Mouse (Mus musculus): ENCODE results near the gene Cdc14a. TPM values are rescaled to one million over a fixed set of nuclear protein-coding genes. Genes with fewer than 3 reads are reported as not detected.
"Not testable (repeated sequence)": the region's sequence is repeated elsewhere in the genome, so short reads cannot be mapped to it uniquely, and the experiment has no call there.

Gene Cdc14a
- polyA plus RNA-seq, 1 experiment = 3.2 TPM

DNA sequence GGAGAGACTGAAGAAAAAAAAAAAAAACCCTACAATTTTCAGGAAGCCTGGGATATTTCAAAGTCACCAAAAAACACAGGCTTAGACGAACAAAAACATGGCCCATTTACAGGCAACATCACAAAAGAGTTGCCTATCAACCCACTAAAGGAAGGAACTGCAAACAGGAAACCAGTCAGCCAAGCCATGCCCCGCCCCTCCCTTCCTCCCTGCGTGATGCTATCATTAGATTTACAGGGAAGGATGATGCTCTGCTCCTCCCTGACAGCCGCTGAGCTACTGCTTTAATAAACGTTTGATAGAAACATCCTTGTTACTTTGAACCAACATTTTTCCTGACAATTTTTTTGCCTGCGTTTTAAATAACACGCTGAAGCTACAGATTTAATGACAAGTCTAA is 39.5 kb downstream of the Cdc14a start:
- 65% methylated on average over 7 of the region's 7 CpGs for WGBS
- no peak for DNase-seq (ENCODE audit: low read depth, low spot score)

DNA sequence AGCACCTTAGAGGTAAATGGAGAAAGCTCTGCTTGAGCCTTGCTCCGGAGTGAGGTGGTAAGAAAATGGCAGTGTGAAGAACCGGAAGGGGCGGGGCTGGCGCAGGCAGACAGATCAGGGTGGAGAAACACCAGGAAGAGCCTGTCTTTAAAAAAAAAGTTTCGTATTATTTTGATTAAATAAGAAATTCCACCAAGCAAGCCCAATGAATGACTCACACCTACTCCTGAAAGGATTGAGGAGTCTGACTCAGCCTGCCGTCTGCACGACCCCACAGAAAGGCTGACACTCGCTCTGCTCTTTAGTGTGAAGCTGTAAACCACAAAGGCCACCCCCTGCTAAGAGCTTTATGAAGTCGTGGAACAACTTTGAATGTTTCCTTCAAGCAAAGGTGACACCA is 43.5 kb downstream of the Cdc14a start:
- no peak for DNase-seq (ENCODE audit: low read depth, low spot score)
- WGBS = 44% methylated on average over 9 of the region's 9 CpGs

DNA sequence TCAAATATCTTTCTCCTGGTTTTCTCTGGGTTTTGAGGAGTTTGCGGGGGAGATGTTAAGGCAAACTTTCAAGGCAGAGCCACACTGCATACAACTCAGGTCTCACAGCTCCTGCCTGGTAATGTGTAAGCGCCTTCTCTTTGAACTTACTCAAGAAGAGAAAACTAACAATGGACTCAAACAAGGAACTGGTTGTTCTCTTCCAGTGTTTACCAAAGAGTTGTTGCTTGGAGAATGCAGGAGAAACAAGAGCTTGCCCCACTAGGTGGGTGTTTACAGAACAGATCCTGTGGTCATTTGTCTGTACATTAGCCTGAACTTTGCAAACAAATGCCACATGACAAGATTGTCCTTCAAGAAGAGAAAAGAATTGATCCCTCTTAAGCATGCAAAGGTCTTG is 48.4 kb downstream of the Cdc14a start:
- 49% methylated on average over 2 of the region's 2 CpGs for WGBS
- no peak for DNase-seq (ENCODE audit: low read depth, low spot score)

DNA sequence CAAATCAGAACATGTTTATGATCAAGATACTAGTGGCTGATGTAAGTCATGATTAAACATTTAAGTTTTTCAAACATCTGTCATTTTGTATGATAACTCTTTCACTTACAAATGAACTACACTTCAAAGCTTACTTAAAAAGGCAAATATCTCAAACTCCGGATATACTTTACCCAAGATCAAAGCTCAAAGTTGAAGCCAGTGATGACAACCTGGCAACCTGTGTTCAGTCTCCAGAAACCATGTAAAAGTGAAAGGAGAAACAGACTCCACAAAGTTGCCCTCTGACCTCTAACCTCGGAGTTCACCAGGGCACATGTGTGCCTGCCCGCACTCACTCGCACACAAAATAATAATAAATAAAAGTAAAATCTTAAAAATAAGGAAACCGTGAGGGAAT is 49.3 kb downstream of the Cdc14a start:
- WGBS = 62% methylated on average over 5 of the region's 5 CpGs
- no peak for DNase-seq (ENCODE audit: low read depth, low spot score)

GRCm38 (mm10) chr3:116373196-116373595 is 50.6 kb downstream of the Cdc14a start:
- no peak for DNase-seq (ENCODE audit: low read depth, low spot score)
- WGBS = 91% methylated on average over 6 of the region's 6 CpGs

- 40% methylated on average over 4 of the region's 4 CpGs for WGBS
- no peak for DNase-seq (ENCODE audit: low read depth, low spot score)
Observed at GRCm38 (mm10) chr3:116368868-116369437, 54.9 kb downstream of the Cdc14a start.

DNA sequence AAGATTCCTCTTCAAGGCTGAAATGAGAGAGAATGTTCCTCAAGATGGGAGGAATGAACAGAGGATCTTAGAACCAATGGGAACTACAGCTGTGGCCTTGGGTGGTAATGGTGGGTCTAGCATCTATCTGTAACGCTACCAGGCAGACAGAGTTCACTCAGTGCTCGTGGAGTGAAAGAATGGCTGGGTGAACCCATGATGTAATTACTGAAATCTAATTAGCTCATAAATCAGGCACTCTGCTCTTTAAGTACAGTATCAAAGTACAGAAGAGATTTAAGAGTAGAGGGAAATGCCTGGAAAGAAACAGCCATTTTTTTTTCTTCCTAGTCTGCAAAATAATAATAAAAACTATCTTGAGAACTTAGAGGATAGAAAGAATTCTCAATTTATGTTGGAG is 57.7 kb downstream of the Cdc14a start:
- DNase-seq (ENCODE audit: low read depth, low spot score) = no peak
- WGBS = 63% methylated on average over 2 of the region's 2 CpGs

- 50% methylated on average over 7 of the region's 7 CpGs for WGBS
- no peak for DNase-seq (ENCODE audit: low read depth, low spot score)
Observed at GRCm38 (mm10) chr3:116361906-116362305, 61.9 kb downstream of the Cdc14a start.

DNA sequence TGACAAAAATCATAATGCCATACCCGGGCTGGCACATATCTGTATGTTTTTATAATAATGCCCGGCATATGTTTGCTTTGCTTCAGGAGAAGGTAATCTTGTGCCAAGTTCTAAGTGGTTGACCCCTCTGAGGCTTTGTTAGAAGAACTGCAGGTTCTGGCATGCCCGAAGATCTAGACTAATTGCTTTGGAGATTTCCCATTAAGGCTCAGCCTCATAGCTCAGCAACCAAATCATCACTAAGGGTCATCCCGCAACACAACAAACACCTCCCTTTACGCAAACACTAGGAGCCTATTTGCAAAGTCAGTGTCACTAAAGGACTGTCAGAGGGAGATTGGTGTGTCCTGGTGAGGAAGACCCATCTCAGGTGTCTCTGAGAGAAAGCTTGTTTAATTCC is 62.7 kb downstream of the Cdc14a start:
- WGBS = 44% methylated on average over 5 of the region's 5 CpGs
- DNase-seq (ENCODE audit: low read depth, low spot score) = no peak

GRCm38 (mm10) chr3:116357866-116358265 is 66.0 kb downstream of the Cdc14a start:
- 92% methylated on average over 7 of the region's 7 CpGs for WGBS
- no peak for DNase-seq (ENCODE audit: low read depth, low spot score)

DNA sequence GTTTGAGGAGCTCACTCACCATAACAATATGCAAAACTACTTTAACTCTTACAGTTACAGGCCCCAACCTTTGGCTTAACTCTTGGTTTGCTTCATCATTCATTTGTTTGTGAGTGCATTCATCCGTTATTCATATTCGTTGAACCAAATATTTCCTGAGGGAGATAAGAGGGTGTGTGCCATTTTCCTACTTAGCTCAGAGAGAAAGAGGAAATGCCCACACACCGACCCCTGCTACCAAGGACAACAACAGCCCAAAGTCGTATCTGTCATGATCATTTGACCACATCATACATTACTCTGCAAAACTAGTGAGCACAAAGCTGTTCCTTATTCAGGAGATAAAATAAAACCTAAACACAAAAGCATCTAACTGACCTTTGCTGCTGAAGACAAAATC is 66.7 kb downstream of the Cdc14a start:
- DNase-seq (ENCODE audit: low read depth, low spot score) = no peak
- 70% methylated on average over 4 of the region's 4 CpGs for WGBS

DNA sequence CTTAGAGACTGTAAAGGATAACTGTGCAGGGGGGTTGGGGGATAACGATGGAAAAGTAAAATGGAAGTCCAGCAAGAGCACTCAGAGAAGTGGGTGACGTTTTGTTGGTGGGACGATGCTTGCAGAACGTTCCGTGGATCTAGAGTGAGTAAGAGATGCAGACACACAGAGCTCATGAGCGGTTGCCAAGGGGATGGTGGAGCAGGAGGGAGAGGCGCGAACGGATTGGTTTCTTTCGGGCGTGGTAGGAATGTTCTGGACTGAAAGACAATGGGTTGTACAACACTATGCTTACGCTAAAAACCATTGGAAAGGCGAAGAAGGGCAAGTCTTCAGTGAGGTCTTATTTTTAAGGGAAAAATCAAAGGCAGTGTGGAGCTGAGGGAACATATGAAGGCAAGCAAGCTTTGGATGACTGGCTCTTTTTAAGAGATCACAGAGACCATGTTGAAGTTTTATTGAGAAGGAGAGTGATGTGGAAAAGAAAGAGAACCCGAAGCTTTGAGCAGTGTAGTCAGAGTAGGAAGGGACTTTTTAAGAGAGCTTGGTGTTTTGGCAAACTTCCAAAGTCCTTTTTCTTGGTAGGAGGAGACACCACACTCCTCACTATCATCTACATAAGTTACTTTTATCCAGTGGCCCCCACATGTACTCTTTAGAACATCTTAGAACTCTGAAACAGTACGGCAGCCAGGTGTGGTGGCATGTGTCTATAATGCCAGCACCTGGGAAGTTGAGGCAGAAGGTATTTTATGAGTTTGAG is 68.6 kb downstream of the Cdc14a start:
- 85% methylated on average over 15 of the region's 15 CpGs for WGBS

GRCm38 (mm10) chr3:116352486-116352885 is 71.3 kb downstream of the Cdc14a start:
- DNase-seq (ENCODE audit: low read depth, low spot score) = no peak
- 67% methylated on average over 6 of the region's 6 CpGs for WGBS

More for the DNA sequence above, 68.6 kb downstream of the Cdc14a start:
- DNase-seq (ENCODE audit: low read depth, low spot score) = no peak

DNA sequence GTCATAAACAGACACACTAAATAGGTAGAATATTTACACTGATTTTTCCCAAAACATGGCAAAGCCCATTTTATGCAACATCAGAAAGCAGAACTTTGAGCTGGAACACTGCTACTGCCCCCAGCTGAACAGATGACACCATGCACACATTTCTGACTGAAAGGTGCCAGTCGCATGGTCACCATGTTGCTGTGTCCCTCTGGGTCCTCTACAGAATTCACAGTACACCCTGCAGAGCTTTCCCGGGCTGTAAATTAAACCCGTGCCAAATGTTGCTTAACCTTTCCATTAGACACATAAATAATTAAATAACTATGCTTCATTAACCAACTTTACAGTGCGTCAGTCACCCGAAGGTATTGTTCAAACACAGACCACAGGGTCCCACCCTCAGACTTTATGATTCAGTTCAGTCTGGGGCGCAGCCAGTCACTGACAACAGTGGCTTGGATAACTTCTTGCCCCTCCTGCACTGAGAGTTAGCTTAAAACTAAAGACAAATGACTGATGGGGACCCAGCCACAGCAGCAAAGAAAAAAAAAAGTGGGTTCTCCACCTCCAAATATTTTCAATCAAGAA is 73.4 kb downstream of the Cdc14a start:
- WGBS = 80% methylated on average over 6 of the region's 6 CpGs
- no peak for DNase-seq (ENCODE audit: low read depth, low spot score)

DNA sequence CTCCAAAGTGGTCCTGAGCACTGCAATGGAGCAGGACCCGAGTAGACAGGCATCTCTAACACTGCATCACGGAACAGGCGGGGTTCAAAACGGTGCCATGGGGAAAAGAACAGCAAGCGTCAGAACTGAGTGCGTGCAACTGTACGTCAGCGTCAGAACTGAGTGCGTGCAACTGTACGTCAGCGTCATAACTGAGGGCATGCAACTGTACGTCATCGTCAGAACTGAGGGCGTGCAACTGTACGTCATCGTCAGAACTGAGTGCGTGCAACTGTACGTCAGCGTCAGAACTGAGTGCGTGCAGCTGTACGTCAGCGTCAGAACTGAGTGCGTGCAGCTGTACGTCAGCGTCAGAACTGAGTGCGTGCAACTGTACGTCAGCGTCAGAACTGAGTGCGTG is 76.3 kb downstream of the Cdc14a start:
- WGBS = 97% methylated on average over 29 of the region's 29 CpGs
- not testable (repeated sequence) for DNase-seq (ENCODE audit: low read depth, low spot score)

- WGBS = 65% methylated on average over 11 of the region's 11 CpGs
- no peak for DNase-seq (ENCODE audit: low read depth, low spot score)
Observed at GRCm38 (mm10) chr3:116345245-116345644, 78.6 kb downstream of the Cdc14a start.

- DNase-seq (ENCODE audit: low read depth, low spot score) = no peak
- WGBS = 93% methylated on average over 5 of the region's 5 CpGs
Observed at GRCm38 (mm10) chr3:116342251-116342650, 81.6 kb downstream of the Cdc14a start.

- WGBS = 17% methylated on average over 19 of the region's 19 CpGs
- peak; percentile 77 for DNase-seq (ENCODE audit: low read depth, low spot score)
Observed at GRCm38 (mm10) chr3:116340950-116341624, 82.7 kb downstream of the Cdc14a start.

GRCm38 (mm10) chr3:116340281-116340680 is 83.6 kb downstream of the Cdc14a start:
- 31% methylated on average over 8 of the region's 8 CpGs for WGBS
- no peak for DNase-seq (ENCODE audit: low read depth, low spot score)

DNA sequence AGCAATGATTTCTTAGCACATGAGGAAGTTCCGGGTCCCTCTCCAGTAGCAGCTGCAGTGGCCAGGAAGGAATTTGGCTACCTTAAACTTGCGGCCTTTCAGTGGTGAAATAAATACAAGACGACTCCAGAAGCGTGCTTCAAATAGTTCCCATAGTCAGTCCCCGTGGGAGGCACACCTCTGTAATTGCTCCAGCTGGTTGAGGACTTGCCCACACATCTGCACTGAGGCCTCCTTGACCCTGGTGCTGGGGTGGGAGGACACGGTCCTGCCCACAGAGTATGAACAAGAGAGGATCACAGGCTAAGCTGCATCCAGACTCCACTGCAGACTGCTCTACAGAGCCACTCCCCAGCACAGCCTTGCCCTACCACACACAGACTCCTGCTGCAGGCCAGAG is 85.2 kb downstream of the Cdc14a start:
- 29% methylated on average over 6 of the region's 6 CpGs for WGBS
- no peak for DNase-seq (ENCODE audit: low read depth, low spot score)

GRCm38 (mm10) chr3:116337840-116338239 is 86.0 kb downstream of the Cdc14a start:
- DNase-seq (ENCODE audit: low read depth, low spot score) = no peak
- WGBS = 63% methylated on average over 5 of the region's 5 CpGs
